15 mouse cellular contexts compared by ENCODE assay signal in genomic region chr11:119833877-119834804, GRCm38 (mm10).
A peak's percentile ranks its signal among the peaks of the same experiment; 100 is the strongest.
DNase-seq lines count a peak whose midpoint lies in the region; ATAC-seq and TF ChIP-seq lines count a peak whose summit lies in the region.
"Had no signal": no experiment of that assay in that cellular context is flagged by ENCODE, and none has a peak within 500 bp of the region (broad histone marks: within the 10 kb centered on the region; RNA-seq: fewer than 3 reads in every experiment).

No protein-coding gene starts in this region.

- H3K4me3 ChIP-seq in forebrain, embryonic 10.5 days: no peak overlapping the region
- no peak overlapping the region for H3K4me3 ChIP-seq in forebrain, embryonic 14.5 days (ENCODE audit: low read depth, low read length)
- no peak overlapping the region for H3K4me3 ChIP-seq in liver, adult 2 months (ENCODE audit: insufficient read depth, low read depth, low read length)
- H3K4me3 ChIP-seq in limb, embryonic 10.5 days: no peak overlapping the region
- H3K4me3 ChIP-seq: erythroblast, embryonic 14.5 days had no signal

- peaks cover 33% of the 10 kb centered on the region for H3K4me1 ChIP-seq in forebrain, embryonic 10.5 days
- no peaks in the 10 kb centered on the region; the same call in 1 of the 2 replicates for H3K4me1 ChIP-seq in forebrain, embryonic 14.5 days (ENCODE audit: control insufficient read depth, insufficient read depth, low read length)
- peaks cover 10% of the 10 kb centered on the region; the same call in 1 of the 2 replicates for H3K4me1 ChIP-seq in liver, adult 2 months (ENCODE audit: control insufficient read depth, insufficient read depth, low read length)
- peaks cover 19% of the 10 kb centered on the region for H3K4me1 ChIP-seq in limb, embryonic 10.5 days

- no peak for TF ChIP-seq CTCF in liver, adult 2 months (IDR thresholded peaks at IDR 0.05; ENCODE audit: low read depth, low read length)

- no peak overlapping the region for H3K9ac ChIP-seq in forebrain, embryonic 14.5 days (ENCODE audit: low read length)
- no peak overlapping the region for H3K9ac ChIP-seq in liver, adult 2 months (ENCODE audit: low read depth, low read length)

- whole genome bisulfite sequencing in forebrain, embryonic 10.5 days: 85% methylated on average over 16 of the region's 16 CpGs
- 69% methylated on average over 16 of the region's 16 CpGs for WGBS in forebrain, embryonic 14.5 days
- WGBS in liver, adult 2 months: 28% methylated on average over 16 of the region's 16 CpGs
- 88% methylated on average over 16 of the region's 16 CpGs for WGBS in limb, embryonic 10.5 days

- no peak overlapping the region for H3K4me2 ChIP-seq in forebrain, embryonic 14.5 days (ENCODE audit: low read length)
- H3K4me2 ChIP-seq: midbrain, embryonic 11.5 days had no signal

- TF ChIP-seq POLR2A in liver, adult 2 months (IDR thresholded peaks at IDR 0.05; ENCODE audit: extremely low read depth, insufficient read depth, low read length): no peak

- DNase-seq in forebrain, embryonic 10.5 days (ENCODE audit: extremely low spot score, low spot score): no peak
- DNase-seq in forebrain, embryonic 14.5 days (ENCODE audit: low spot score): no peak
- DNase-seq in liver, adult 2 months (ENCODE audit: extremely low read depth, low read depth, low spot score): peak; percentile 74
- DNase-seq in liver: no peak
- no peak for DNase-seq in limb, embryonic 10.5 days (ENCODE audit: low spot score)
- DNase-seq in thymus, postnatal 0 days (ENCODE audit: low spot score): peak; percentile 92
- DNase-seq in layer of hippocampus, adult 11-12 months (ENCODE audit: low spot score): no peak
- no peak for DNase-seq in adrenal gland, adult (ENCODE audit: inconsistent age in 2 of 2, low spot score in 1 of 2)
- DNase-seq: adrenal gland, postnatal 10 days; cerebellum, postnatal 10 days; heart, adult 18-20 months; lung, postnatal 10 days had no signal

- H3K27ac ChIP-seq in forebrain, embryonic 10.5 days: peak overlapping the region; percentile 22; the same call in 1 of the 2 replicates
- H3K27ac ChIP-seq in forebrain, embryonic 14.5 days (ENCODE audit: low read depth, low read length): no peak overlapping the region
- peak overlapping the region; percentile 0; the same call in 1 of the 2 replicates for H3K27ac ChIP-seq in liver, adult 2 months (replicated peaks; ENCODE audit: insufficient read depth, low read depth, low read length)
- 0 out of 2 replicates have a peak overlapping the region, but pooled peaks have one; percentile 26 for H3K27ac ChIP-seq in limb, embryonic 10.5 days

- H3K79me2 ChIP-seq in liver, adult 2 months (ENCODE audit: control insufficient read depth, insufficient read depth, low read length): no peaks in the 10 kb centered on the region

- H3K36me3 ChIP-seq in forebrain, embryonic 10.5 days (replicated peaks): peaks cover 11% of the 10 kb centered on the region
- H3K36me3 ChIP-seq in forebrain, embryonic 14.5 days (ENCODE audit: control insufficient read depth, insufficient read depth, low read length): 0 out of 2 replicates have a peak, but pooled peaks cover 6% of the 10 kb centered on the region
- H3K36me3 ChIP-seq in liver, adult 2 months (ENCODE audit: control insufficient read depth, insufficient read depth, low read length): peaks cover 4% of the 10 kb centered on the region; the same call in 1 of the 2 replicates
- H3K36me3 ChIP-seq in limb, embryonic 10.5 days: peaks cover 10% of the 10 kb centered on the region

- no peaks in the 10 kb centered on the region for H3K9me3 ChIP-seq in forebrain, embryonic 10.5 days
- no peaks in the 10 kb centered on the region for H3K9me3 ChIP-seq in forebrain, embryonic 14.5 days (replicated peaks; ENCODE audit: control insufficient read depth, low read length)
- no peaks in the 10 kb centered on the region for H3K9me3 ChIP-seq in limb, embryonic 10.5 days (replicated peaks)

- no peaks in the 10 kb centered on the region for H3K27me3 ChIP-seq in forebrain, embryonic 10.5 days (ENCODE audit: poor library complexity, severe bottlenecking)
- no peaks in the 10 kb centered on the region for H3K27me3 ChIP-seq in forebrain, embryonic 14.5 days (replicated peaks; ENCODE audit: control insufficient read depth, insufficient read depth, low read length)
- no peaks in the 10 kb centered on the region for H3K27me3 ChIP-seq in liver, adult 2 months (ENCODE audit: control insufficient read depth, insufficient read depth, low read length)
- no peaks in the 10 kb centered on the region for H3K27me3 ChIP-seq in limb, embryonic 10.5 days (ENCODE audit: low read depth, poor library complexity, severe bottlenecking)

- no peak for ATAC-seq in forebrain, embryonic 14.5 days
- ATAC-seq: intestine, postnatal 0 days had no signal

Comparison
In these comparisons a context has a peak if more than half of its experiments do, and no peak if none do; other contexts are left out.
1. DNase-seq: peak in liver, adult 2 months (single experiment) and thymus, postnatal 0 days (single experiment); none in forebrain, embryonic 10.5 days (single experiment), forebrain, embryonic 14.5 days (single experiment), liver (single experiment), limb, embryonic 10.5 days (single experiment), layer of hippocampus, adult 11-12 months (single experiment) and adrenal gland, adult (0 of 2).